Mouse (Mus musculus) C2C12 (cell line): ENCODE data around the gene Lpp. TPM values are rescaled to one million over a fixed set of nuclear protein-coding genes. Genes with fewer than 3 reads are reported as not detected.

Source experiments
- H3K27me3 ChIP-seq: one replicate; pipeline ENCODE4 v1.6.1; 2011; ENCODE audit not compliant: control insufficient read depth, insufficient read depth, insufficient read length
- H3K36me3 ChIP-seq: one replicate; pipeline ENCODE4 v1.6.1; 2011; ENCODE audit not compliant: control insufficient read depth, insufficient read depth
- H3K4me3 ChIP-seq: one replicate; pipeline ENCODE4 v1.5.1; 2011; ENCODE audit warnings: mild to moderate bottlenecking, control low read depth; ENCODE audit not compliant: poor library complexity, insufficient read depth, severe bottlenecking
- H3K79me2 ChIP-seq: one replicate; pipeline ENCODE4 v1.6.1; 2011; ENCODE audit not compliant: control insufficient read depth, insufficient read depth
- H3K79me3 ChIP-seq: one replicate; pipeline ENCODE4 v1.6.1; 2011; ENCODE audit warnings: low read depth, control low read depth
- H3ac ChIP-seq: one replicate; pipeline ENCODE3; 2011; ENCODE audit warnings: low read depth; ENCODE audit not compliant: control insufficient read depth, insufficient read length
- CEBPB ChIP-seq: IDR thresholded peaks from one replicate; pipeline ENCODE4 v1.6.1; 2011; ENCODE audit warnings: low read depth, mild to moderate bottlenecking, control low read depth, moderate library complexity
- CTCF ChIP-seq: IDR thresholded peaks from one replicate; pipeline ENCODE4 v1.5.1; 2011; ENCODE audit not compliant: control insufficient read depth, insufficient read depth, insufficient read length
- FOSL1 ChIP-seq: IDR thresholded peaks from one replicate; pipeline ENCODE4 v1.8.0; 2011; ENCODE audit warnings: mild to moderate bottlenecking, low read length; ENCODE audit not compliant: poor library complexity, insufficient read depth, severe bottlenecking
- MAX ChIP-seq: IDR thresholded peaks from one replicate; pipeline ENCODE4 v1.6.1; 2011; ENCODE audit warnings: mild to moderate bottlenecking, control low read depth
- MYOD1 ChIP-seq: IDR thresholded peaks from one replicate; pipeline ENCODE4 v1.6.1; 2011; ENCODE audit warnings: low read depth; ENCODE audit not compliant: control insufficient read depth, insufficient read length
- MYOG ChIP-seq: IDR thresholded peaks from one replicate; pipeline ENCODE4 v1.6.1; 2011; ENCODE audit not compliant: control insufficient read depth, insufficient read length; ENCODE audit errors: extremely low read depth
- USF1 ChIP-seq: IDR thresholded peaks from one replicate; pipeline ENCODE4 v1.6.1; 2011; ENCODE audit warnings: low read depth, mild to moderate bottlenecking, control low read depth, moderate library complexity
- polyA plus RNA-seq: library from polyadenylated mRNA; unstranded; fragments of >200 nt; fragmentation: generic; extraction: Trizol; gene quantifications from one replicate; pipeline ENCODE4 v1.2.1, GENCODE M21; 2012; ENCODE audit warnings: missing spikeins

The Lpp gene
- polyA plus RNA-seq, 1 experiment, result 9.6 TPM

DNA sequence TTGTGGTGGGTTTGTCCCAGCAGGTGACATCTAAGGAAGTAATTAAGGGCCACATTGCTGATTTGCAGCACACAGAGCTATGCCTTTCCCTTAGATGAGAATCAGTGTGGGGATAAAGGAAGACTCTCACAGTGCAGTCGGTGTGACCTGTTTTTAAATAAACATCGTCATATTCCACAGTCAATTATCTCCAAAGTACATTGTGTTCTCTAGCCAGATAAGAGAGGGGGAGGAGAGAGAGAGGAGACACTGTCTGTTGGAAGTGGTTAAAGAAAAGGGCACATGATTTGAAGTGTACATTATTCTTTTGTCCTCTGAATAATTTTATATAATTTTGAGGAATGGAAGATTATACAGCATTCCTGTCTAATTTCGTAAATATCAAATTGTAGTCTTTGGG lies 388.6 kb downstream of the Lpp start:
- no peaks in the 10 kb centered on the region for H3K27me3 ChIP-seq
- H3K4me3 ChIP-seq, result no peak overlapping the region
- peaks cover 6% of the 10 kb centered on the region for H3K79me2 ChIP-seq
- H3K79me3 ChIP-seq, result no peaks in the 10 kb centered on the region
- H3K36me3 ChIP-seq, result no peaks in the 10 kb centered on the region
- no peak overlapping the region for H3ac ChIP-seq
- TF ChIP-seq MYOD1 (no peak), CEBPB (no peak), CTCF (no peak), MYOG (no peak), USF1 (no peak), MAX (no peak), FOSL1 (no peak)

DNA sequence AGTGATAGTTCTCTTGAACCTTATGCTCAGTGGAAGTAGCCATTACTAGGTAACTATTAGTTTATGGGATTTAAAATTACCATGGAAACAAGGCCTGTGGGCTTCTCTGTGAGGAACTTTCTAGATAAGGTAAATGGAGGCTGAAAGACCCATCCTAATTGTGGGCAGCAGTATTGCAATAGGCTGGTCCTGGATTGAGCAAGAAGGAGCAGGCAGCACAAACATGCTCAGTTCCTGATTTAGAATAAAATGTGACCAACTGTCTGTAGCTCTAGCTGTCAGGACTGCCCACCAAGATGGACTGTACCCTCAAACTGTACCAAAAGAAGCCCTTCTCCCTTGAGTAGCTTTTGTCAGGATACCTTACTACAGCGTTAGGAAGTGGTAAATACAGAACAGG lies 392.3 kb downstream of the Lpp start:
- H3K4me3 ChIP-seq, result no peak overlapping the region
- no peaks in the 10 kb centered on the region for H3K36me3 ChIP-seq
- H3K27me3 ChIP-seq, result no peaks in the 10 kb centered on the region
- H3K79me3 ChIP-seq, result no peaks in the 10 kb centered on the region
- H3K79me2 ChIP-seq, result no peaks in the 10 kb centered on the region
- H3ac ChIP-seq, result no peak overlapping the region
- TF ChIP-seq CEBPB, result no peak
- TF ChIP-seq FOSL1, result no peak
- TF ChIP-seq MYOG, result no peak
- no peak for TF ChIP-seq USF1
- no peak for TF ChIP-seq MAX
- no peak for TF ChIP-seq CTCF
- TF ChIP-seq MYOD1, result no peak

GRCm38 (mm10) chr16:24788973-24789372 lies 395.7 kb downstream of the Lpp start:
- Histone ChIP-seq H3ac (no peak overlapping the region), H3K79me3 (no peaks in the 10 kb centered on the region), H3K4me3 (no peak overlapping the region), H3K27me3 (no peaks in the 10 kb centered on the region), H3K79me2 (peaks cover 6% of the 10 kb centered on the region), H3K36me3 (no peaks in the 10 kb centered on the region)
- no peak for TF ChIP-seq USF1

DNA sequence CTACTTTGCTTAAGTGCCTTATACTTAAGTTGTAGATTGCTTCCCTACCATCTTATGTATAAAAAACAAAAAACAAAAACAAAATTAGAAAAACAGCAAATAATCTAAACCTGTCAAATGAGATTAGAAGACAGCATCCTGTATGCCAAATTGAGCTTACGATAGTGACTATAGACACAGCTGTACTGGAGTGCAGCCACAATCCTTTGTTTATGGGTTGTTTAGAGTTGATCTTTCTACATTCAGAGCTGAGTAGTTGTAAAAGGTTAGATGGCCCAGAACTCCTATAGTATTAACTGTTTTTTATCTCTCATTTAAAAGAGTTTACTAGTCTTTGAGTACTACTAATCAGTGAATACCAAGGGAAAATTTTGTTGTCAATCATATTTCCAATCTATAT lies 398.1 kb downstream of the Lpp start:
- Histone ChIP-seq H3K36me3 (peaks cover 7% of the 10 kb centered on the region), H3ac (no peak overlapping the region), H3K79me2 (peaks cover 10% of the 10 kb centered on the region), H3K4me3 (no peak overlapping the region), H3K27me3 (no peaks in the 10 kb centered on the region), H3K79me3 (no peaks in the 10 kb centered on the region)
- TF ChIP-seq FOSL1 (no peak), USF1 (no peak), MYOG (no peak), MYOD1 (no peak), CTCF (no peak), CEBPB (no peak), MAX (no peak)

- H3K79me3 ChIP-seq, result no peaks in the 10 kb centered on the region
- peaks cover 8% of the 10 kb centered on the region for H3K36me3 ChIP-seq
- no peak for TF ChIP-seq MYOD1
- no peak for TF ChIP-seq CTCF
- no peak for TF ChIP-seq USF1
- no peak for TF ChIP-seq FOSL1
- TF ChIP-seq MAX, result no peak
- TF ChIP-seq CEBPB, result no peak
- TF ChIP-seq MYOG, result no peak
- no peak overlapping the region for H3ac ChIP-seq
- H3K27me3 ChIP-seq, result no peaks in the 10 kb centered on the region
- no peak overlapping the region for H3K4me3 ChIP-seq
- H3K79me2 ChIP-seq, result peaks cover 10% of the 10 kb centered on the region
Measured at GRCm38 (mm10) chr16:24791984-24792383, 398.7 kb downstream of the Lpp start.

DNA sequence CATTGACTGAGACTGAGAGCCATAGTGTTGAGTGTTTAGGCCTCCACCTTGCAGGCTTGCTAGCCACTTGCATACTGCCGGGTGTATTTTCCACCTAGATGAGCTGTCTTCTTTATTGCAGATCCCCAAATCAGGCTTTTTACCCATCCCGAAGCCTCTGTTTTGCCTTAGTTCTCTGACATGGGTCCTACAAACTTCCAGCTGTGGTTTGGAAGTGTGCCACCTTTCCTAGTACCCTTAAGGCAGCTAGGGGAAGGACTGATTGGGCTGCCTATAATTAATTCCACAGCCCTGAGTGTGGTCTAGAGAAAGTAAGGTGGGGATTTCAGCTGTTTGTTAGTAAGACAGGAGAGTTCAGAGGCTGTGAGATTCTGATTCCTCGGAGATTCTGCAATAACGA lies 399.5 kb downstream of the Lpp start:
- peaks cover 10% of the 10 kb centered on the region for H3K79me2 ChIP-seq
- no peak overlapping the region for H3K4me3 ChIP-seq
- no peaks in the 10 kb centered on the region for H3K27me3 ChIP-seq
- no peak overlapping the region for H3ac ChIP-seq
- peaks cover 8% of the 10 kb centered on the region for H3K36me3 ChIP-seq
- TF ChIP-seq CTCF (no peak), MYOG (no peak), MYOD1 (no peak)
- H3K79me3 ChIP-seq, result no peaks in the 10 kb centered on the region
